Mouse (Mus musculus) layer of hippocampus, adult 9-10 months (tissue): ENCODE results near the gene Rhbdl1.
"Not testable (repeated sequence)": the region's sequence is repeated elsewhere in the genome, so short reads cannot be mapped to it uniquely, and the experiment has no call there.

ENCODE experiments used
- DNase-seq: peaks from one replicate; pipeline ENCODE4 v3.0.0; 2022; ENCODE audit warnings: low spot score

The Rhbdl1 gene

DNA sequence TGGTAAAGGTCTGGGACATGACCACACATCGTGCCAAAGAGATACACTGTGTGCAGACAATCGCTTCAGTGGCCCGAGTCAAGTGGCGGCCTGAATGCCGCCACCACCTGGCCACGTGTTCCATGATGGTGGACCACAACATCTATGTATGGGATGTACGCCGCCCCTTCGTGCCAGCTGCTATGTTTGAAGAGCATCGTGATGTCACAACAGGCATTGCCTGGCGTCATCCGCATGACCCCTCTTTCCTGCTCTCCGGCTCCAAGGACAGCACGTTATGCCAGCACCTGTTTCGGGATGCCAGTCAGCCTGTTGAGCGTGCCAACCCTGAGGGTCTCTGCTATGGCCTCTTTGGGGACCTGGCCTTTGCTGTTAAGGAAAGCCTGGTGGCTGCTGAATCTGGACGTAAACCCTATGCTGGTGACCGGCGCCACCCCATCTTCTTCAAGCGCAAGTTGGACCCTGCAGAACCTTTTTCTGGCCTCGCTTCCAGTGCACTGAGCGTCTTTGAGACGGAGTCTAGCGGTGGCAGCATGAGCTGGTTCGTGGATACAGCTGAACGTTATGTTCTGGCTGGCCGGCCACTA is 11.0 kb downstream of the Rhbdl1 start:
- no peak for DNase-seq

DNA sequence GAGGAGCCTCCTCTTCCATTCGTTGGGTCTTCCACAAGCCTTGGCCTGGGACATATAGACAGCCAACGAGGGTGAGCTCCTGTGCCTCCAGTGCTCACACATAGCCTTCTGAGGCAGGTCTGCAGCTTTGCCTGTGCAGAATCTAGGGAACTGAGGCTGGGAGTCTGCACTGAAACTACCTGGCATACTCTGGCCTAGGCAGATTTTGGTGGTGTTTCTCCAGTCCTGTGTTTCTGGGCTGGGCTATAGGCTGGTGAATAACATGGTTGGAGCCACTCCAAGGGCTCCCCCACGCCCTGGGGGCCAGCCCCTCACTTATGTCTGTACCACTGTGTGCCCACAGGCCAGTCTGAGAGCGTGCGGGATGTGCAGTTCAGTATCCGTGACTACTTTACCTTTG is 11.8 kb downstream of the Rhbdl1 start:
- DNase-seq = no peak

DNA sequence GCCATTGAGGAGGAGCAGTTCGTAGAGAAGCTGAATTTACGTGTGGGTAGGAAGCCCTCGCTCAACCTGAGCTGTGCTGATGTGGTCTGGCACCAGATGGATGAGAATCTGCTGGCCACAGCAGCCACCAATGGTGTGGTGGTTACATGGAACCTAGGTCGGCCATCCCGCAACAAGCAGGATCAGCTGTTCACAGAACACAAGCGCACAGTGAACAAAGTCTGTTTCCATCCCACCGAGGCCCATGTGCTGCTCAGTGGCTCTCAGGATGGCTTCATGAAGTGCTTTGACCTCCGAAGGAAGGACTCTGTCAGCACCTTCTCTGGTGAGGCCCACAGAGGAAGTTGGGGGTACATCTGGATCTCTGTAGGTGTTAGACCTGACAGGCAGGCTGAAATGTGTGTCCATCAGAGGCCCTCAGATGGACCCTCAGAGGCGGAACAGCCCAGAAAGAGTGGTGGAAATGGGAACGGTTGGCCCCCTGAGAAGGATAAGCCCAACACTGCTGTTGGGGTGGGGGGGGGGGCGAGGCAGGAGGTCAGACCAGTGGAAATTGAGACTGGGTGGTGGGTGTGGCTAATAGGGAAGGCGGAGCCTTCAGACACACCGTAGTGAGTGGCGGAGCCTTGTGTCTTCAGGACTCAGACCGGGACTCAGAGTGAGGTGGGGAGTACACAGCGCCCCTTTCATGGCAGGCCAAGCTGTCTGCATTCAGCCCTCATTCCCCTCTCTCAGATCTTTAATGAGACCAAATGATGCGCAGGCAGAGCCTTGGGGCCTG is 12.5 kb downstream of the Rhbdl1 start:
- DNase-seq = no peak

DNA sequence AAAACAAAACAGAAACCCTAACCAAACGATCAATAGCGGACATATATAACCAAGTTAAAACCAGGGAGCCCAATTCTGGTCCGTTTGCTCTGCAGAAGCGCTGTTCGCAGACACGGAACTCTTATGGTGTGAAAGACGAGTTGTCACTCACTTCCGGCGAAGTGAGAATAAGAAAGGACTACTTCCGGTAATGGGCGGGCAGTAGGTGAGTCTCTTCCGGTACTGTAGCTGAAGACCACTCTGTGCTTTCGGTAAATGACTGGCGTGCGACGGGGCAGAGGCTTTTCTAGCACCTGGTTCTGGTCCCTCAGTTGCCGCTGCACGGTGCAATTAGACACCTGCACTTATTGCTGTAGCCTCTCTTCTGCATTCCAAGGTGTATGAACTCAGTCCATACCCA is 13.6 kb downstream of the Rhbdl1 start, which contains the start of gene Wdr24:
Gene Wdr24 (plus strand): TSS at position 176 of the 400 bp plus-strand sequence.
- peak; percentile 87 for DNase-seq

DNA sequence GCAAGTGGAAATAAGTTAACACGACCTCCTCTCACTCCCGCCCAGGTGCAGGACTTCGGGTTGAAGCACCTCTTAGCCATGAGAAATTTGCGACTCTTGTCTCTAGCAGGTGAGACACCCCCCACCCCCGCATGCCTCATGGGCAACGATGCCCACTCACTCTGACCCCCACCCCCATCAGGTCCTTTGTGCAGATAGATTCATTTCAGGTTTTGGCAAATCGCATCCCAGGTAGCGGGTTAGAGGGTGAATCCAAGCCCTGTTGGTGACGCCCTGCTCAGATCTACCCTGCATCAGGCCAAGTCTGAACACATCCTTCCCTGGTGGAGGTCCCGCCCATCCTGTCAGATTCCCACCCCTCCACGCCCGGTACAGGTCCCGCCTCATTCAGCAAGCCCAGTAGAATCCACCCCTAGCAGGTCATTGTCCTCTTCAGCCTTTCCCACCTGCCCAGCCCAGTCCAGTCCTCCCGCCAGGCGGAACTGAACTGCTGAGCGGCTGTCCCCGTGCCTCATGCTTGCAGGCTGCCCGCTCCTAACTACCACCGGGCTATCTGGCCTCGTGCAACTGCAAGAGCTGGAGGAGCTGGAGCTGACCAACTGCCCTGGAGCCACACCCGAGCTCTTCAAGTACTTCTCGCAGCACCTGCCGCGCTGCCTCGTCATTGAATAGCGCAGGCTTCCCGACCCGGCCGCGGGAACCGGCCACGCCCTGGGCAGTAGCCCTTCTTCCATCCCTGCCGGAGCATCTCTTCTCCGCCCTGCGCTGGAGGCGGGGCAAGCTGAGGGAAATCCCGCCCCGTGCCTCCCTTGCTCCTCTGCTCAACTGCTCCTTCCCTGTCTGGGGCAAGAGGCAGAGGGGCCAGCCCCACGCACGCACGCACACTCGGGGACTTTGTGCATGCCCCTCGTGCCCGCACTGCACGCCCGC is 18.0 kb downstream of the Rhbdl1 start:
- no peak for DNase-seq

DNA sequence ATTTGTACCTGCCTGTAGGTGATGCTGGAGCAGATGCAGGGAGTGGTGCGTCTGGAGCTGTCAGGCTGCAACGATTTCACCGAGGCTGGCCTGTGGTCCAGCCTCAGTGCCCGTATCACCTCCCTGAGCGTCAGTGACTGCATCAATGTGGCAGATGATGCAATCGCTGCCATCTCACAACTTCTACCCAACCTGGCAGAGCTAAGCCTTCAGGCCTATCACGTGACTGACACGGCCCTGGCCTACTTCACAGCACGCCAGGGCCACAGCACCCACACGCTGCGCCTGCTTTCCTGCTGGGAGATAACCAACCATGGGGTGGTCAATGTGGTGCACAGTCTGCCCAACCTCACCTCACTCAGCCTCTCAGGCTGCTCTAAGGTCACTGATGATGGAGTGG is 19.4 kb downstream of the Rhbdl1 start:
- DNase-seq = no peak

DNA sequence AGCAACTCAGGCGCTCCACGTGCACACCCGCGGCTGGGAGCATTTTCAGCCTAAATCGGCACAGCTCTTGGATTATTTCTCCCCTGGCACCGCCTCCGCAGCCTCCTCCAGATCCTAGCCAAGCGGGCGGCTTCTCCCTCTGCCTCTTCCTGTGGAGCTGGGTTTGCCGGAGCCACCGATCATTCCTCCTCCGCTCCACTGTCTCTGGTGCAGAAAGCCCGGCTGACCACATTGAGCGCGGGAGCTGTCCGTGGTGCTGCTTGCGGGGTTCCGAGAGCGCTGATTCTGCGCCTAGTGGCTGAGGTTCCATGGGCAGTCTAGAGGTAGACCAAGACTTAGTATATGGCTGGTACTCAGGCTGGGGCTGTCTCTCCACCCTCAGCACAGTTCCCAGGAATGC is 23.6 kb downstream of the Rhbdl1 start:
- DNase-seq = no peak

DNA sequence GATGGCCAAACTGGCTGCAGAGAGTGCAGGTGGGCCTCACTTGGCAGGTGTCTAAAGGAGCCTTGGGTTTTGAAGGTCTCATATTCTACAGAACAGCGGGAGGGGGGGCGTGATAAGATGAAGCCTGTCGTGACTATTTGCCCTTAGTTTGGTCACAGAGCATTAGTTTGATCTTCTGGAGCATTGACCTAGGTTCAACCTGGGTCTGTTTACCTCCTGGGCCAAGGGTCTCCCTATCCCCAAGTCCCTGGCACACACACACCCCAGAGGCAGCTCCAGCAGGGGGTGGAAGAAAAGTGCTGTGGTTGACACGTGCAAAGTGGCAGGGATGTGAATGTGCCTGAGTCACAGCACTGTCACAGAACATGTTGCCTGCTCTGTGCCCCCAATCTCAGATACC is 26.2 kb downstream of the Rhbdl1 start:
- no peak for DNase-seq

DNA sequence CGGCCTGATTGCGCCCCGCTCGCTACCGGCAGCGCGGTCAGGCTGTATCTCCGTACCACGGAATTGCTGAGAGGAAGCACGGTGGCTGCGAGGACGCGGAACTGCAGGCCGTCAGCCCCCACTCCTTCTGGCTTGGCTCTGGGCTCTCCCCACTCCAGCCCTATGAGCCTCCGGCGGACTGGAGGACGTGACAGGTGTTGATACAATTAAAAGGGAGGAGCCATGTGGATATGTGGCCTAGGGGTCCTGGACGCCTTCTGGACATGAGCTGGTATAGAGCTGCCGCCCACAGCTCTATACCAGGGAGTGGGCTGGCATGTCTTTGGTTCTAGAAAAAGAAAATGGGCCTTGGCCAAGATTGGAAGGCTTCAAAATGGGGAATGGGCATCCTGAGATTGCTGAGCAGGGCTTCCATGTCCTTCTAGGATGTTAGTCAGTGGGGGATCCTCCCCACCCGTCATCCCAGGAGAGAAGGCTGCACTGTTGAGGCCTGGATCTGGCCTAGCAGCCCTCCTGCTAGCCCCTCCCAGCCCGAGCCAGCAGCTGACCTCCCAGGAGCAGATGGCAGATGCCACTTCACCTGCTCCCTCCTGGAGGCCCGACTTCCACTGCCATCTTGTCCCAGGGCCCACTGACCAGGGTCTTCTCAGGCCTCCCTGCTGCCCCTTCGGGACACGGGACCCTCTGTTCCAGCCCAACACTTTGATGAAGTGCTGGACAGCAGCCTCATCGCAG is 27.3 kb downstream of the Rhbdl1 start:
- DNase-seq = no peak

DNA sequence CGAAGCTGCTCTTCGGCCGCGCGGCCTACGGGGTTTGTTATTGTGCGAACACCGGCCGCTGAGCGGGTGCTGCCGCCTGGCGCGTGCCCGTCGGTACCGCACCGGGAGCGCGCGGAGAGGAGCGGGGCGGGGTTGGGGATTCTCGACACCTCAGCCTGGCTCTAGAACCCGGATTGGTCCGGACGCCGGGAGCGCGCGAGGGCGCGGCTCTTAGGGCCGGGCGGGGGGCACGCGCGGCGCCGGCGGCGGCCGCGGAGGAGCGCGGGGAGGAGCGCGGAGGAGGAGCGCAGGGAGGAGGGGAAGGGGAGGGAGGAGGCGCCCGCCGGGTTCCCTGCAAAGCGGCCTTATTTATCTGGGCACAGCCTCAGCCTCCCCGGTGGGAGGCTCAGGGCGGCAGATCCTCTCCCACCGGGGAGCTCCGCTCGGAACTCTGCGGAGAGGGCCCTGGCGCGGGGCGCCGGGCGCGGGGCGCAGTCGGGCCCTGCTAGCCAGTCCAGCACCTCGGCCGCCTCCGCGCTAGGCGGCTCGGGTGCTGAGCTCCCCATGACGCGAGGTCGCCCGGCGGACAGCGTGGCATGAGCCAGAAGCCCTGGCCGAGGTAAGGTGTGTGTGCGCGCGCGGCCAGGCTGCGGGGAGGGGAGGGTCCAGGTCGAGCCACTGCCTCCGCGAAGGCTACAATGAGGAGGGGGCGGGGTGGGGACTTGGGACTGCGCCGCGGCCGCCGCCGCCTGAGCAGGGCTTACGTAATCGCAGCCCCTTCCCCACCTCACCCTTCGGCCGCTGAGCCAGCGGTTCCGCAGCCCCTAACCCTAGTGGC is 28.1 kb downstream of the Rhbdl1 start, which contains the start of gene Fbxl16:
Gene Fbxl16 (plus strand): TSS at position 297 of the 817 bp plus-strand sequence.
- no peak for DNase-seq

DNA sequence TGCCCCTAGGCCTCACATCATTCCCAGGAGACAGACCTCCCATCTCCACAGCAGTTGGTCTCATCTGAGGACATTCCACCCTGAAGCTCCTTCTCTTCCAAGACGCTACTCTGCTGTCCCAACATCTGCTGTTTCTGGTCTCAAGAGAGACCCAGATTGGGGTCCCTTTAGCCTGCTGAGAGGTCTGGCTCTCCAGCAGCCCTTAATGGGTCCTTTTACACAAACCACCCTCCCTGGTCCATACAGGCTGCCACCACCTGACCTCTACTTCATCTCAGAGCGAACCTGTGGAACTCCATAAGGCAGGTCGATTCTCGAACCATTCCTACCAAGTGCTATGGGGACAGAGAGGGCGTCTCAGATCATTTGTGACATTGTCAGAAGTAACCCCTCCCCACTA is 29.1 kb downstream of the Rhbdl1 start:
- DNase-seq = no peak

DNA sequence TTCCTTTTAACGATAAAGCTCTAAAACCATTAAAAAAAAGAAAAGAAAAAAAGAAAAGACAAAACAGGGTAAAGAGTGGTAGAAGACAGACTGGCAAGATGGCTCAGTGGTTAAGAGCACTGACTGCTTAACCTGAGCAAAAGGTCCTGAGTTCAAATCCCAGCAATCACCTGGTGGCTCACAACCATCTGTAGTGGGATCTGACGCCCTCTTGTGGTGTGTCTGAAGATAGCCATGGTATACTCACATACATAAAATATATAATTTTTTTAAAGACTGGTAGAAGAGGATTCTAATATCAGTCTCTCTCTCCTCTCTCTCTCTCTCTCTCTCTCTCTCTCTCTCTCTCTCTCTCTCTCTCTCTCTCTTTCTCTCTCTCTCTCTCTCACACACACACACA is 29.6 kb downstream of the Rhbdl1 start:
- DNase-seq = not testable (repeated sequence)

DNA sequence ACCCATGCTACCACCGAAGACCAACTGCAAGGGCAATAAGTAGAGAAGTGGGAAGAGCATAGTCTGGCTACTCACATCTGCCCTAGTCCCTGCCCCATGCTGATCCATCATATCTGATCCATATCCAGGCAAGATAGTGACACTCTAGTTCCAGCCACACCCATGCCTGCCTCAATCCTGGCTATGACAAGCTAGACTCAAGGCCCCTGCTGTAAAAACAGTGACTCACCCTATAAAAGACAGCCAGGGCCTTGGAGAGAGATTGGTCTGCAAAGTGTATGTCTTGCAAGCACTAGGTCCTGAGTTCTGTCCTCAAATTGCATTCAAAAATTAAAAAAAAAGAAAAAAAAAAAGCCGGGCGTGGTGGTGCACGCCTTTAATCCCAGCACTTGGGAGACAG is 30.6 kb downstream of the Rhbdl1 start:
- DNase-seq = no peak

DNA sequence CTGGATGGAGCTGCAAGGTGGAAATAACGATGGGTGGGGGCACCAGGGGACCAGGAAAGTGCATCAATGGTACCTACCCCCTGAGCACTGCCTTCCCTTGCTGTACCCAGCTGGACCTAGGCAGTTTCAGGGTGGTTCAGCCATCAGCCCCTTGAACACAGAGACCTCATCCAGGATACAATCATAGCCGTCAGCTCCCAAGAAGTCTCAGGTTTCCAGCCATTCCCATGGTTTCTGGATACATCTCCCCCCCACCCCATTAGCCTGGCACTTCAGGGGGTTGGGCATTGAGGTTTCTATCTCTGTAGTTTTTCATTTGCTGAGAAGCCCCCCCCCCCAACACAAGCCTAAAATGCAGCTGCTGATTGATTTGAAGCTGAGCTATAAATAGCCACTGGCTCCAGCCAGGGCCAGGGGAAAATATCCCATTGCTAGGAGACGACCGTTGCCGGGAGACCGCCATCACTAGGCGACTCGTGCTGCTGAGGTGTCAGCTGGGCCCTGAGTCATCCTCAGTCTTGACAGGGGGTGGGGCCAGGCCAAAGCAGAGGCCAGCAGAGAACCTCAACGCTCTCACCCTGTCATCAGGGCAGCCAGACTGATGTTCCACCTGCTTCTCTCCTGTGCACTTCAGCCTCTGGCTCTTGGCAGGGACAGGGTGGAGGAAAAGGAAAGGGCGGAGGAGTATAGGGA is 34.1 kb downstream of the Rhbdl1 start:
- DNase-seq = no peak

DNA sequence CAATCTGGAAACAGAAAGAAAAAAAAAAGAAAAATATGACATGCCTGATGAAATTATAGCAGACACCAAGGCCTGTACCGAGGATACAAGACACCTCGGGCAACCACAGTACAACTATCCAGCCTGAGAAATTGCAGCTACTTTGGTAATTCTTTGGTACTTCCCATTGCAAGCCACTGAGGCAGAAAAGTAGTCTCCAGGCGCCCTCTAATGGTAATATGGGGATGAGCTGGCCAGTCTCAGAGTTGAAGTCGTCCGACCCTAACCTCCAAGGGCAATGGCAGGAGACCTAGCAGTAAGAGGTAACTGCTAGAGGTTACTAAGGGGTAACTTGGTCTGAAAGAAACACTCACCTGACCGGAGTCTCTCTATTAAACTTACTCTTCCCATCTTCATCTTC is 36.1 kb downstream of the Rhbdl1 start:
- no peak for DNase-seq

DNA sequence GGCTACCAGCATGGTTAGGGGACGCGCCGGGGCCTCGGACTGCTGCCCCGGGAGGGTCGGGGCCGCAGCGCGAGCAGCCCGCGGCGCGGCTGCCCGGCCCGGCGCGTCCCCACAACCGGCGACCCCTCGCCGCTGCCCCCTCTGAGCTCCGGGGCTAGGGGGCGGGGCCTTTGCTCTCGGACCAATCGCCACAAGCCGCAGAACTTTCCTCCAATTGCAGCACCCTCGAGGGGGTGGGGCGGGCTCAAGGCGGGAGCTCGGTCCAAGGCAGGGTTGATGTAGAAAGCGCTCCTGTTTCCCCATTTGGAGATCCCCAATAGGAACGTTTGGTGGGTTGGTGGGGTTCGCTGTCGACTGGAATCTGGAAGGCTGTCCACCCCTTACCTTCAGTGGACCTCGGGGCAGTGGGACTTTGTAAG is 40.1 kb downstream of the Rhbdl1 start, which contains the start of gene Metrn:
Gene Metrn (minus strand): TSS at position 186 of the 419 bp plus-strand sequence.
- no peak for DNase-seq

DNA sequence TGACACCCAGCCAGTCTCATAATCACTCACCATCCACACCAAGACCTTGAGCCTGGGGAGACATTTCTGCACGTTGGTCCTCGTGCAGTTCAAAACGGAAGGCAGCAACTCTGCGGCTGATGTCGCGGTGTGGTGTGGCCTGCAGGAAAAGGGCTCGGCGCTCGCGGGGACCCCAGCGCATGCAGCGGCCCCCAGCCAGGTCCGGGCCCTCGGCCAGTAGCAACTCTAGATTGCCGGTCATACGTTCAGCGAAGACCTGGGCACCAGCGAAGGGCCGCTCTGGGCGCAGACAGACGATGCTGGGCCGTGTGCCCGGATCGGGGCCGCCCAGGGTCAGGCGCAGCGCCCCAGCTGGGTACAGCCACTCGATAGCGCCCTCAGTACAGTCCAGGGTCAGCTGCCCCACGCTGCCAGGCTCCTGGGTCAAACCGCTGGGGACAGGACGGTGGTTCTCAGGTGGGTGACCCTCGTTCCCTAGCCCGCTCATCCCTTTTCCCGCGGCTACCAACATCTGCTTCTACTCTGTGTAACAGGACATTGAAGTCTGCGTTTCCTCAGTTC is 40.8 kb downstream of the Rhbdl1 start:
- no peak for DNase-seq

DNA sequence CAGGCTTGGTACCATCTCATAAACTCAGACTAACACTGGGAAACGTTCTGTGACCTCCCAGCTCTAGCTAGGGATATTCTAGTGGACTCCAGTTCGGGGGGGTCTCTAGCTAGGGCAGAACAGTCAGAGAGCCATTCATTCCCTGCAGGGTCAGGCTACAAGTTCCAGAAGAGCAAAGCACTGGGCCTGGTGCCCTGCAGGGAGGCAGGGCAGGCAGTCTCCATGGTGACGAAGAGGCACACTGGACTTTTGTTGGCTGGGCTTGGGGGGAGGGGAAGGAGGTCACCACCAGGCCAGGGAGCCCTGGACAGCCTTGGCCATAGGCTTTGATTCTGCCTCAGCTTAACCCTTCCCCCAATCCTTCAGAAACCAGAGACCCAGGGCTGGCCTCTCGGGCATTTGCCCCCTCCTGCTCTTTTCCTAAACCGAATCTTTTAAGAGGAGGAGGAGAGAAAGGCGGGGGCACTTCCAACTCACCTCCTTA is 41.4 kb downstream of the Rhbdl1 start, which contains the start of gene AC134908.4:
Gene AC134908.4 (minus strand): TSS at position 51 of the 484 bp plus-strand sequence.
- no peak for DNase-seq

DNA sequence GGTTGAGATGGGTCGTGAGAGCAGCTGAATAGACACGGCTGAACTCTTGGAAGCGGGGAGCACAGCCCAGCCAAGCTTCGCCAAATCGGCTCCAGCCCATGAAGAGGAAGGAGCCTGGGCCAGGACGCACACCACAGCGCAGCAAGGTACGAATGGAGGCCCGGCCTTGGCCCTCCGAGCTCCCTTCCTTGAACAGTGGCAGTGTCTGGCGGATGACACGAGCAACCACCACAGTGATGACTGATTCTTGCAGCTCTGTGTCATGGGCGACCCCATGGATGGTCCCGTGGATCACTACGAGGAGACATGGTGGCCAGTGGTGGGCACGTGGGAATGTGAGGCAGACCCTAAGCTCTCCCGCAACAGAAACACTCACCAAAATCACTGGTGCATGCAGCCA is 42.1 kb downstream of the Rhbdl1 start:
- no peak for DNase-seq

DNA sequence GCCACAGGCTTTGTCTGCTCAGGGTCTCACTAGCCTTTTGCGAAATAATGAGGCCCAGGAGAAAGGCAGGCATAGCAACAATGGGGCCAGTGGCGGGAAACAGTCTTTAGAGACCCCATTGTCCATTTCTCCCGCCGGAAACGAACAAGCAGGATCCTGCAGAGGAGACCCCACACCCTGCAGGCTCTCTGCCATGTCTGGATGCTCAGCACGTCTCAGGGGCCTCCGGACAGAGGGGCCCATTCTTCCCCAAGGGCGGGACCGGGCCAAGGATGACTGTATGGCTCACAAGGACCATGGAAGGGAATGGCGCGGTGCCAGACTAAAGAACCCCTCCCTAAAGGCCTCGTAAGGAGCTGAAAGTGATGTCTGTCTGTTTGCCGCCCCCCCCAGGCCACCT is 42.9 kb downstream of the Rhbdl1 start:
- DNase-seq = no peak
